In genomic region chr14:73363782-73364181, GRCm38 (mm10) we compare ENCODE assay signal across 24 mouse cellular contexts. TPM values are rescaled to one million over a fixed set of nuclear protein-coding genes. Genes with fewer than 3 reads are reported as not detected.
A peak's percentile ranks its signal among the peaks of the same experiment; 100 is the strongest.
DNase-seq lines count a peak whose midpoint lies in the region; ATAC-seq and TF ChIP-seq lines count a peak whose summit lies in the region.
"Had no signal": no experiment of that assay in that cellular context is flagged by ENCODE, and none has a peak within 500 bp of the region (broad histone marks: within the 10 kb centered on the region; RNA-seq: fewer than 3 reads in every experiment).

No protein-coding gene starts in this region.

- ATAC-seq in granulocyte monocyte progenitor cell, adult 5-6 weeks (replicated peaks; ENCODE audit: poor library complexity, severe bottlenecking), result peak; percentile 85
- peak; percentile 55; the same call in 1 of the 2 replicates for ATAC-seq in neutrophil, adult 5-6 weeks (ENCODE audit: extremely low read depth, insufficient number of reproducible peaks, low FRiP score, poor library complexity, severe bottlenecking)
- ATAC-seq: CD4-positive, CD25-positive, alpha-beta regulatory T cell, adult 4 months; forebrain, embryonic 13.5 days; forebrain, embryonic 16.5 days had no signal

- DNase-seq in layer of hippocampus, adult 2 months (ENCODE audit: low spot score in 2 of 2), result no peak
- no peak for DNase-seq in layer of hippocampus, adult 11-12 months (ENCODE audit: low spot score)
- DNase-seq in cerebellum, adult 11-12 months, result no peak
- no peak for DNase-seq in left cerebral cortex, postnatal 4 days
- no peak for DNase-seq in right cerebral cortex, postnatal 10 days (ENCODE audit: low spot score in 2 of 2)
- DNase-seq: adrenal gland, adult 2 months; adrenal gland, postnatal 25 days; cerebellum, adult 18-20 months; cerebellum, adult 9-10 months; cerebellum, postnatal 14 days; gastrocnemius, adult 2 months; gastrocnemius, postnatal 14 days; heart, adult 2 months; heart, postnatal 14 days had no signal

- no peak for TF ChIP-seq CTCF in layer of hippocampus, adult 2 months (conservative IDR thresholded peaks at IDR 0.05)

- no peak overlapping the region for H3K4me3 ChIP-seq in layer of hippocampus, adult 2 months
- H3K4me3 ChIP-seq: forebrain, embryonic 10.5 days; forebrain, embryonic 13.5 days; gastrocnemius, adult 2 months; heart, adult 2 months; heart, embryonic 10.5 days; heart, embryonic 13.5 days; hindbrain, embryonic 12.5 days; hindbrain, embryonic 15.5 days had no signal

- intact Hi-C loops in left cerebral cortex, postnatal 4 days (cut with DNase I), result no loop called here

- 0 out of 2 replicates have a peak overlapping the region, but pooled peaks have one; percentile 1 for H3K27ac ChIP-seq in layer of hippocampus, adult 2 months
- H3K27ac ChIP-seq: forebrain, embryonic 10.5 days; forebrain, embryonic 13.5 days; gastrocnemius, adult 2 months; heart, adult 2 months; heart, embryonic 10.5 days; heart, embryonic 13.5 days; hindbrain, embryonic 12.5 days; hindbrain, embryonic 15.5 days had no signal

RNA-seq across cellular contexts. Expression of gene Itm2b, which starts 21.3 kb away (rescaled TPM):
- total RNA-seq in layer of hippocampus, adult 2 months (2021), result 1,000 to 10,000 TPM in 1 of 2 experiments, 100 to 1,000 TPM in 1; 989 to 1,035 TPM
- 834 and 975 TPM in 2 replicates for total RNA-seq in granulocyte monocyte progenitor cell, adult 5-6 weeks (2014; fragmentation: Nextera tagmentation)
- 1,023 and 1,048 TPM in 2 replicates for total RNA-seq in granulocyte monocyte progenitor cell, adult 5-6 weeks (2017)
- 993 and 1,047 TPM in 2 replicates for total RNA-seq in neutrophil, adult 5-6 weeks (2017)
- total RNA-seq in left cerebral cortex, postnatal 4 days (2021), result 100 to 1,000 TPM; 363 to 375 TPM

RNA-seq across cellular contexts. Expression of gene Rb1, which starts 38.2 kb away (rescaled TPM):
- total RNA-seq in layer of hippocampus, adult 2 months (2021), result 10 to 100 TPM; 32.0 to 40.5 TPM
- 25.4 and 34.8 TPM in 2 replicates for total RNA-seq in granulocyte monocyte progenitor cell, adult 5-6 weeks (2014; fragmentation: Nextera tagmentation)
- 16.2 and 18.7 TPM in 2 replicates for total RNA-seq in granulocyte monocyte progenitor cell, adult 5-6 weeks (2017)
- 60.9 and 90.4 TPM in 2 replicates for total RNA-seq in neutrophil, adult 5-6 weeks (2017)
- total RNA-seq in left cerebral cortex, postnatal 4 days (2021), result 10 to 100 TPM; 45.8 to 49.0 TPM
